Mouse (Mus musculus) hindbrain, postnatal 0 days (tissue): Measurements from ENCODE around the gene Fam240a. TPM values are rescaled to one million over a fixed set of nuclear protein-coding genes. Genes with fewer than 3 reads are reported as not detected.

Experiments used
- ATAC-seq: fragments of 200-750 bp; cut with Nextera tagmentation; 2 replicates; pipeline ENCODE4 v1.8.0; 2017; ENCODE audit warnings: mild to moderate bottlenecking, moderate TSS enrichment, moderate library complexity
- DNase-seq: peaks from one replicate; pipeline ENCODE4 v3.0.0-alpha.2; 2015; ENCODE audit warnings: low spot score
- H3K27ac ChIP-seq: fragments of 300-500 bp; sonication (generic); 2 replicates; pipeline ENCODE4 v1.5.1; 2014; ENCODE audit warnings: mild to moderate bottlenecking
- H3K27me3 ChIP-seq: fragments of 300-500 bp; sonication (generic); 2 replicates; pipeline ENCODE4 v1.6.1; 2014; ENCODE audit warnings: low read length, mixed read lengths; ENCODE audit not compliant: insufficient read depth
- H3K36me3 ChIP-seq: fragments of 300-500 bp; sonication (generic); 2 replicates; pipeline ENCODE4 v1.6.1; 2014; ENCODE audit warnings: low read length, mixed read lengths; ENCODE audit not compliant: insufficient read depth
- H3K4me1 ChIP-seq: fragments of 300-500 bp; sonication (generic); 2 replicates; pipeline ENCODE4 v1.6.1; 2014; ENCODE audit warnings: antibody characterized with exemption, low read length, mixed read lengths; ENCODE audit not compliant: insufficient read depth
- H3K4me2 ChIP-seq: fragments of 300-500 bp; sonication (generic); 2 replicates; pipeline ENCODE4 v1.6.1; 2014; ENCODE audit warnings: low read depth, mild to moderate bottlenecking, low read length, moderate library complexity, mixed read lengths
- H3K4me3 ChIP-seq: fragments of 300-500 bp; sonication (generic); 2 replicates; pipeline ENCODE4 v1.5.1; 2014; ENCODE audit warnings: low read length
- H3K9ac ChIP-seq: fragments of 300-500 bp; sonication (generic); replicated peaks from 2 replicates; pipeline ENCODE4 v1.6.1; 2014; ENCODE audit warnings: mild to moderate bottlenecking, low read length, moderate library complexity, mixed read lengths
- H3K9me3 ChIP-seq: fragments of 300-500 bp; sonication (generic); 2 replicates; pipeline ENCODE4 v1.6.1; 2016; ENCODE audit warnings: low read length, mixed read lengths
- CTCF ChIP-seq: IDR thresholded peaks from 2 replicates; pipeline ENCODE4 v1.5.1; 2016; ENCODE audit warnings: antibody characterized with exemption, control low read depth, low read depth
- WGBS: fragments of 180-500 bp; shearing (Covaris S2); extraction: QIAGEN DNeasy Blood & Tissue Kit; methylation state at CpG from one replicate; pipeline ENCODE4 v1.1.7; 2014; 5-methylcytosine and 5-hydroxymethylcytosine counted together
- polyA plus RNA-seq: library from polyadenylated mRNA; unstranded; fragments of >200 nt; fragmentation: Nextera tagmentation; extraction: Ambion mirVana; gene quantifications from 2 replicates; pipeline ENCODE4 v1.2.1, GENCODE M21; 2015
- total RNA-seq: library from RNA; depleted of rRNA; stranded (reverse); fragments of >200 nt; gene quantifications from 2 replicates; pipeline ENCODE4 v1.2.3, GENCODE M21; 2014

Fam240a gene
- total and polyA plus RNA-seq, 2 experiments from 2014 or later: not detected

DNA sequence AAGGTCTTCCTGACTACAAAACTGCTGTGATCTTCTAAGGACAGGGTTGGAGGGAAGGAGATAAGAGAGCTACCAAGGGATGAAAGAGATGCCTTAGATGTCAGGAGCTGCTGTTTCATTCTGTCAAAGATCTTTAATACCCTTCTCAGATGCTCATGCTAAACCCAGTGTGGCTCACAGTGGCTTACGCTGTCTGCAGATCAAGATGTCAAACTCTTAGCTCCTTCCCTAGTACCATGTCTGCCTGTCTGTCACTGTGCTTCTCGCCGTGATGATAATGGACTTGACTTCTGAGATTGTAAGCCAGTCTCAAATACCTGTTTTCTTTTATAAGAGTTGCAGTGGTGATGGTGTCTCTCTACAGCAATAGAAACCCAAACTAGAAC lies 8.0 kb downstream of the Fam240a start:
- no peaks in the 10 kb centered on the region for H3K9me3 ChIP-seq
- no peak overlapping the region for H3K9ac ChIP-seq
- WGBS: 97% methylated on average over 3 of the region's 3 CpGs
- no peak for TF ChIP-seq CTCF
- H3K27me3 ChIP-seq: no peaks in the 10 kb centered on the region
- DNase-seq (no peak), ATAC-seq (no peak)
- H3K4me1 ChIP-seq: no peaks in the 10 kb centered on the region
- H3K36me3 ChIP-seq: no peaks in the 10 kb centered on the region
- H3K27ac ChIP-seq: no peak overlapping the region
- H3K4me3 ChIP-seq: no peak overlapping the region
- H3K4me2 ChIP-seq: no peak overlapping the region

DNA sequence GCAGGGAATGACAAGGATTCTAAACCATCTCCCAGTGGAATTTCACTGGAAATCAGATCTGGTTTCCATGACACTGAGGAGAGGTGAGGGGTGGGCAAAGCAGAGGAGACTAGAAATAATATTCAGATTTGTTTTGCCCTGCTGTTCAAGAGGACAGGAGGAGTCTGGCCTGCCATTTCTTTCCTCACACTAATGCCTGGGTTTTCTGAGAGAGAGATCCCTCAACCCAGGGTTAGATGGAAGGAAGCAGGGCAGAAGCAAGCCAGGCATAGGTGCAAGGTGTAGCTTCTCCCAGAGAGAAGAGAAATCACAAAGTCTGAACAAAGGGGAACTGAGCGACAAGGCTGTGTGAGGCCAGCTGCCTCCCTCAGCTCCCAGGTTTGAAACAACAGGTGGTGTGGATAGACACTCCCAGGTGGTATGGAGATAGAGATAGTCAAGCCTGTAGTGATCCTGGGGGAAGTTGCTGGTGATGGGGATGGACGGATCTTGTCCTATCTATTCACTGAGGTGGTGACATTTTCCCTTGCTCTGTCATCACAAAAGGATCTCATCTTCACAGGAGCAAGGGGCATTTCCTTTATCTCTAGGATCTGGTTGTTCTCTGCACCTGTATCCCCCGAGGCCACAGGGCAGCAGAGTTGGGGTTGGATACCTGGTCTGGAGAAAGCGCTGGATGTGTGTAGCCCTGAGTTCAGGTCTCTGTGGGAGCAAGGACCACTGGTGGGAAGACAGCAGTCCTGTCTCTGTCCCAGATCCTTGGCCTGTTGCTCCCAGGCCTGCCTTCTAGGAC lies 8.6 kb downstream of the Fam240a start:
- 78% methylated on average over 4 of the region's 4 CpGs for WGBS
- H3K27me3 ChIP-seq: no peaks in the 10 kb centered on the region

DNA sequence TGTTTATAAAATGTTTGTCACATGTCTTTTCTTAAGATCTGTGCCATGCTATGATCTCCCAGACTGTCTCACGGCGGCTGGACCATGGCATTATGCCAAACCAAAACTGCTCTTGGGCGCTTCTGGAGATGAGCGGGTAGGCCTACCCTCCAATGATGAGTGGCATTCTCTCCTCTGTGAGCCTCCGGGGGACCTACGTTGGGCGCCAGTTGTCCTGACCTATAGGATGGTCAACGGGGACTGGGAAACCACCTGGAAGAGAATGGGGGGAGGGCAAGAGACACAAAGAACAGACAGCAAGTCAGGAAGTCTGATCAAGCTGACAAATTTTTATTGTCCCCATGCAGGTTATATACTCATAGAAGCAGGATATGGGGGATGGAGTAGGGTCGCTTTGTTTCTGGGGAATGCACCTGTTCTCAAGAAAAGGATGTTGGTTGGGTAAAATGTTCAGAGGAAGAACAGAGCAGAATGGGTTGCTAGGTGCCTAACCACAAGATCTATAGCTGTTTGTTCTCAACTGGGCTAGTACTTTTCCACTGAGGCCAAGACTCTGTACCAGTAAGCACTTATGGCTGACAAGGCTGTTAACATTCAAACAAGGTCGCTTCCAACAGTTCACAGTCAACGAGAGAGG lies 9.3 kb downstream of the Fam240a start:
- 91% methylated on average over 11 of the region's 11 CpGs for WGBS
- Histone ChIP-seq H3K27me3 (no peaks in the 10 kb centered on the region), H3K4me1 (no peaks in the 10 kb centered on the region), H3K4me2 (no peak overlapping the region), H3K36me3 (no peaks in the 10 kb centered on the region), H3K9ac (no peak overlapping the region), H3K9me3 (no peaks in the 10 kb centered on the region), H3K27ac (no peak overlapping the region), H3K4me3 (no peak overlapping the region)
- DNase-seq (no peak), ATAC-seq (no peak)
- TF ChIP-seq CTCF: no peak

More for the DNA sequence above, 8.6 kb downstream of the Fam240a start:
- Histone ChIP-seq H3K4me2 (no peak overlapping the region), H3K36me3 (no peaks in the 10 kb centered on the region), H3K9ac (no peak overlapping the region), H3K4me3 (no peak overlapping the region), H3K27ac (no peak overlapping the region), H3K4me1 (no peaks in the 10 kb centered on the region), H3K9me3 (no peaks in the 10 kb centered on the region)
- ATAC-seq (no peak), DNase-seq (no peak)
- no peak for TF ChIP-seq CTCF

DNA sequence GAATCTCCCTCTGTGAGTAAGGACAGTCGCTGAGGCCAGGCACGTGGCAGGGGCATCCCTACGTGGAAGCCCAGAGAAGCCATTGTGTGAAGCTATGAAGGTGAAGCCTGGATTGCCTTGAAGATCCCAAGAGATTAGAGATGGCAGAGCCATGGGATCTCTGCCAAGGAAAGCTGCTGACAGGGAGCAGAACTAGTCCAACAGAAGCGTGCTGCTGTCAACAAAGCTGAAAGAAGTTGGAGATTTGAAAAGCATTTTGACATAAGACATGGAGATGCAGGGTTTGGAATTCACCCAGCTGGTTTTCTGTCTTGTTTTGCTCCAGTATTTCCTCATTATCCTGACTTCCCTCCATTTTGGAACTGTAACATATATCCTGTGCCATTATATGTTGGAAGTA lies 14.4 kb downstream of the Fam240a start:
- Histone ChIP-seq H3K4me2 (no peak overlapping the region), H3K4me3 (no peak overlapping the region), H3K9ac (no peak overlapping the region), H3K9me3 (no peaks in the 10 kb centered on the region), H3K36me3 (0 out of 2 replicates have a peak, but pooled peaks cover 3% of the 10 kb centered on the region), H3K27me3 (no peaks in the 10 kb centered on the region), H3K27ac (no peak overlapping the region), H3K4me1 (no peaks in the 10 kb centered on the region)
- TF ChIP-seq CTCF: no peak
- 62% methylated on average over 4 of the region's 4 CpGs for WGBS
- no peak for ATAC-seq
- no peak for DNase-seq

DNA sequence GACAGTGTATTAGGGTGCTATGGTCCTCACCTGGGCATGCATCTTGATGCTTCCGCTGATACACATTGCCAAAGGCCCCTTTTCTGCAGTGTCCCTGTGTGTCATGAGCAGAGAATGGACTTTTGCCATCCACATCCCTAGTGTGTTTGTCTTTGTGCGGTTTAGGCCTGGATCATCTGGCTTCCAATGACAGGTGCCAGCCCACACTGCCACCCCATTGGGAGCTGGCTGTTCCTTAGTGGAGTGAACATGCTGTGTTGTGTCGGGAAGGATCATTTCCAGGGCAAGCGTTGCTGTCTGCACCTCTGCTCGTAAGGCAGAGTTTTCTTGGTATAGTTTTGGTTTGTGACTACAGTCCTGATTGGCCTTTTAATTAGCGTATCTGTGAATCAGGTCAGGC lies 15.5 kb downstream of the Fam240a start:
- no peak overlapping the region for H3K9ac ChIP-seq
- no peak overlapping the region for H3K27ac ChIP-seq
- no peaks in the 10 kb centered on the region for H3K9me3 ChIP-seq
- 63% methylated on average over 6 of the region's 6 CpGs for WGBS
- TF ChIP-seq CTCF: no peak
- no peaks in the 10 kb centered on the region; the same call in 1 of the 2 replicates for H3K4me1 ChIP-seq
- no peak overlapping the region for H3K4me3 ChIP-seq
- H3K4me2 ChIP-seq: no peak overlapping the region
- no peaks in the 10 kb centered on the region for H3K27me3 ChIP-seq
- DNase-seq: no peak
- H3K36me3 ChIP-seq: 0 out of 2 replicates have a peak, but pooled peaks cover 3% of the 10 kb centered on the region
- no peak for ATAC-seq

DNA sequence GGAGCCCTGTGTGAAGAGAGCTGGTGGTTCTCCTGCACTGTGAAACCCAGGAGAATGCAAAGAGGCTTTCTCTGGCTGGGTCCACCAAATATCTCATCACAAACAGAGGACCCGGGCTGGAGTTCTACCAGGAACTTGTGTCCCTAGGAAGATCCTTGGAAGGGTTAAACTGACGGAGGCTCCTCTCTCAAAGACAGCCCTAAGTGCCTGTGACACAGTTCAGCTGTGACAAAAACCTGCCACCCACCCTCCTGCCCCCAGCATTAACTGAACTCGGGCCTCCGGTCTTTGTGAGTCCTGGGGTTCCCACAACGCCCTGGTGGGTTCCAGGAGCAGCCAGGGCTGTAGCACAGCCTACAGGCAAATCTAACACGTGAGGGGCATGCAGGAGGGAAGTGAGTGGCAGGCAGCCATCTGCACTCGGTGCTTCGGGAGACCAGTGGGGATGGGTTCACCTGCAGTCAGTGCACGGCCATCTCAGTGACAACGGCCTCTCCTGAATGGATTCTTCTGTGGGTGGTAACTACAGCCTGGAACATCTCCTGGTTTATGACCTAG lies 17.1 kb downstream of the Fam240a start:
- Histone ChIP-seq H3K9me3 (no peaks in the 10 kb centered on the region), H3K4me2 (no peak overlapping the region), H3K27me3 (no peaks in the 10 kb centered on the region), H3K27ac (no peak overlapping the region), H3K9ac (no peak overlapping the region), H3K36me3 (0 out of 2 replicates have a peak, but pooled peaks cover 3% of the 10 kb centered on the region), H3K4me3 (no peak overlapping the region), H3K4me1 (peaks cover 4% of the 10 kb centered on the region; the same call in 1 of the 2 replicates)
- 44% methylated on average over 10 of the region's 10 CpGs for WGBS
- ATAC-seq (no peak), DNase-seq (no peak)
- TF ChIP-seq CTCF: no peak

DNA sequence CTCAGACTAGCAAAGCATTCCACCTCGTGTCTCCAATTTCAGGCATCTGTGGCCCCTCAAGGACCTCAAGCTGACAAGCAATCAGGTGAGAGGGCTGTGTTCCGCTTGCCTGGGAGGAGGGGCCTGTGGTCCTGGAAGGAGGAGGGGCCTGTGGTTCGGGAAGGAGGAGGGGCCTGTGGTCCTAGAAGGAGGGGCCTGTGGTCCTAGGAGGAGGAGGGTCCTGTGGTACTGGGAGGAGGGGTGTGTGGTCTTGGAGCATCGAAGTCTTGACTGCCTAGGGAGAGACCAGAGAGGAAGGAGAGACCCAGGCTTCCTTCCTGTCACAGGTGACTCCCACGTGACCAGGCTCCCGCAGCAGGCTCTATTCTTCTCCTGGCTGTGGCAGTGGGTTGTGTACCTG lies 20.1 kb downstream of the Fam240a start:
- DNase-seq: no peak
- TF ChIP-seq CTCF: no peak
- H3K36me3 ChIP-seq: 0 out of 2 replicates have a peak, but pooled peaks cover 3% of the 10 kb centered on the region
- peak; percentile 34 for ATAC-seq
- H3K4me1 ChIP-seq: peaks cover 4% of the 10 kb centered on the region; the same call in 1 of the 2 replicates
- H3K4me2 ChIP-seq: no peak overlapping the region
- H3K27ac ChIP-seq: no peak overlapping the region
- no peak overlapping the region for H3K4me3 ChIP-seq
- H3K27me3 ChIP-seq: no peaks in the 10 kb centered on the region
- H3K9me3 ChIP-seq: no peaks in the 10 kb centered on the region
- 20% methylated on average over 6 of the region's 6 CpGs for WGBS
- H3K9ac ChIP-seq: no peak overlapping the region
